Mouse (Mus musculus): Measurements from ENCODE around the gene Hfm1. TPM values are rescaled to one million over a fixed set of nuclear protein-coding genes. Genes with fewer than 3 reads are reported as not detected.

Hfm1 gene
- polyA plus RNA-seq, 1 experiment from 2014 or later = 1.6 TPM

GRCm38 (mm10) chr5:106826740-106827139, 99.4 kb downstream of the Hfm1 start:
- no peak overlapping the region for H3K9ac ChIP-seq (ENCODE audit: low read depth, low read length)
- H3K4me2 ChIP-seq = no peak overlapping the region

GRCm38 (mm10) chr5:106826044-106826443, 100.1 kb downstream of the Hfm1 start:
- H3K9me3 ChIP-seq (replicated peaks; ENCODE audit: control insufficient read depth, low read length) = no peaks in the 10 kb centered on the region
- H3K36me3 ChIP-seq (ENCODE audit: control insufficient read depth, insufficient read depth, low read length) = no peaks in the 10 kb centered on the region
- no peak overlapping the region for H3K4me3 ChIP-seq (ENCODE audit: low read depth, low read length)
- H3K9ac ChIP-seq (ENCODE audit: low read depth, low read length) = no peak overlapping the region
- no peak overlapping the region; the same call in 1 of the 2 replicates for H3K4me2 ChIP-seq
- H3K4me1 ChIP-seq (ENCODE audit: control insufficient read depth, insufficient read depth, low read length) = no peaks in the 10 kb centered on the region
- 61% methylated on average over 8 of the region's 8 CpGs for WGBS (ENCODE audit: insufficient replicate concordance)
- H3K27me3 ChIP-seq (ENCODE audit: control insufficient read depth, insufficient read depth, low read length) = no peaks in the 10 kb centered on the region
- no peak for ATAC-seq (replicated peaks; ENCODE audit: insufficient number of reproducible peaks, low FRiP score, low TSS enrichment)
- no peak overlapping the region for H3K27ac ChIP-seq (ENCODE audit: low read depth, low read length)

More at GRCm38 (mm10) chr5:106826740-106827139, 99.4 kb downstream of the Hfm1 start:
- Histone ChIP-seq H3K4me3 (ENCODE audit: low read depth, low read length) (no peak overlapping the region), H3K4me1 (ENCODE audit: control insufficient read depth, insufficient read depth, low read length) (no peaks in the 10 kb centered on the region), H3K9me3 (replicated peaks; ENCODE audit: control insufficient read depth, low read length) (no peaks in the 10 kb centered on the region), H3K27me3 (ENCODE audit: control insufficient read depth, insufficient read depth, low read length) (no peaks in the 10 kb centered on the region), H3K27ac (ENCODE audit: low read depth, low read length) (no peak overlapping the region), H3K36me3 (ENCODE audit: control insufficient read depth, insufficient read depth, low read length) (no peaks in the 10 kb centered on the region)
- ATAC-seq (replicated peaks; ENCODE audit: insufficient number of reproducible peaks, low FRiP score, low TSS enrichment) = no peak

- no peaks in the 10 kb centered on the region for H3K36me3 ChIP-seq (ENCODE audit: control insufficient read depth, insufficient read depth, low read length)
- H3K27me3 ChIP-seq (ENCODE audit: control insufficient read depth, insufficient read depth, low read length) = no peaks in the 10 kb centered on the region
- ATAC-seq (replicated peaks; ENCODE audit: insufficient number of reproducible peaks, low FRiP score, low TSS enrichment) = no peak
- no peak overlapping the region for H3K27ac ChIP-seq (ENCODE audit: low read depth, low read length)
- peak overlapping the region; percentile 37 for H3K4me3 ChIP-seq (ENCODE audit: low read depth, low read length)
- H3K4me2 ChIP-seq = peak overlapping the region; percentile 69
- no peaks in the 10 kb centered on the region for H3K9me3 ChIP-seq (replicated peaks; ENCODE audit: control insufficient read depth, low read length)
- H3K4me1 ChIP-seq (ENCODE audit: control insufficient read depth, insufficient read depth, low read length) = no peaks in the 10 kb centered on the region
- no peak overlapping the region for H3K9ac ChIP-seq (ENCODE audit: low read depth, low read length)
- WGBS (ENCODE audit: insufficient replicate concordance) = 16% methylated on average over 19 of the region's 19 CpGs
Observed at GRCm38 (mm10) chr5:106825301-106825853, 100.7 kb downstream of the Hfm1 start.

- Histone ChIP-seq H3K9ac (ENCODE audit: low read depth, low read length) (no peak overlapping the region), H3K4me3 (ENCODE audit: low read depth, low read length) (no peak overlapping the region), H3K27me3 (ENCODE audit: control insufficient read depth, insufficient read depth, low read length) (no peaks in the 10 kb centered on the region), H3K36me3 (ENCODE audit: control insufficient read depth, insufficient read depth, low read length) (no peaks in the 10 kb centered on the region), H3K9me3 (replicated peaks; ENCODE audit: control insufficient read depth, low read length) (no peaks in the 10 kb centered on the region), H3K4me2 (peak overlapping the region; percentile 69), H3K4me1 (ENCODE audit: control insufficient read depth, insufficient read depth, low read length) (no peaks in the 10 kb centered on the region), H3K27ac (ENCODE audit: low read depth, low read length) (no peak overlapping the region)
- ATAC-seq (replicated peaks; ENCODE audit: insufficient number of reproducible peaks, low FRiP score, low TSS enrichment) = no peak
- 78% methylated on average over 5 of the region's 5 CpGs for WGBS (ENCODE audit: insufficient replicate concordance)
Observed at GRCm38 (mm10) chr5:106824716-106825115, 101.4 kb downstream of the Hfm1 start.

GRCm38 (mm10) chr5:106819630-106820029, 106.5 kb downstream of the Hfm1 start:
- Histone ChIP-seq H3K27me3 (ENCODE audit: control insufficient read depth, insufficient read depth, low read length) (peaks cover 2% of the 10 kb centered on the region; the same call in 1 of the 2 replicates), H3K36me3 (ENCODE audit: control insufficient read depth, insufficient read depth, low read length) (no peaks in the 10 kb centered on the region), H3K9ac (ENCODE audit: low read depth, low read length) (no peak overlapping the region), H3K4me3 (ENCODE audit: low read depth, low read length) (no peak overlapping the region), H3K4me1 (ENCODE audit: control insufficient read depth, insufficient read depth, low read length) (no peaks in the 10 kb centered on the region), H3K4me2 (no peak overlapping the region), H3K9me3 (replicated peaks; ENCODE audit: control insufficient read depth, low read length) (no peaks in the 10 kb centered on the region), H3K27ac (ENCODE audit: low read depth, low read length) (no peak overlapping the region)
- 77% methylated on average over 8 of the region's 8 CpGs for WGBS (ENCODE audit: insufficient replicate concordance)
- ATAC-seq (replicated peaks; ENCODE audit: insufficient number of reproducible peaks, low FRiP score, low TSS enrichment) = no peak

GRCm38 (mm10) chr5:106815923-106816654, 110.0 kb downstream of the Hfm1 start:
- Histone ChIP-seq H3K27me3 (ENCODE audit: control insufficient read depth, insufficient read depth, low read length) (peaks cover 6% of the 10 kb centered on the region; the same call in 1 of the 2 replicates), H3K9me3 (replicated peaks; ENCODE audit: control insufficient read depth, low read length) (no peaks in the 10 kb centered on the region), H3K4me3 (ENCODE audit: low read depth, low read length) (no peak overlapping the region), H3K4me2 (peak overlapping the region; percentile 39), H3K27ac (ENCODE audit: low read depth, low read length) (no peak overlapping the region), H3K9ac (ENCODE audit: low read depth, low read length) (no peak overlapping the region), H3K4me1 (ENCODE audit: control insufficient read depth, insufficient read depth, low read length) (no peaks in the 10 kb centered on the region), H3K36me3 (ENCODE audit: control insufficient read depth, insufficient read depth, low read length) (no peaks in the 10 kb centered on the region)
- no peak for ATAC-seq (replicated peaks; ENCODE audit: insufficient number of reproducible peaks, low FRiP score, low TSS enrichment)
- 53% methylated on average over 15 of the region's 15 CpGs for WGBS (ENCODE audit: insufficient replicate concordance)

GRCm38 (mm10) chr5:106814611-106815010, 111.5 kb downstream of the Hfm1 start:
- WGBS (ENCODE audit: insufficient replicate concordance) = 64% methylated on average over 6 of the region's 6 CpGs
- ATAC-seq (replicated peaks; ENCODE audit: insufficient number of reproducible peaks, low FRiP score, low TSS enrichment) = no peak

GRCm38 (mm10) chr5:106803094-106803493, 123.0 kb downstream of the Hfm1 start:
- no peak overlapping the region for H3K4me3 ChIP-seq (ENCODE audit: low read depth, low read length)
- 3% methylated on average over 12 of the region's 12 CpGs for WGBS (ENCODE audit: insufficient replicate concordance)
- no peaks in the 10 kb centered on the region for H3K27me3 ChIP-seq (ENCODE audit: control insufficient read depth, insufficient read depth, low read length)
- H3K9ac ChIP-seq (ENCODE audit: low read depth, low read length) = no peak overlapping the region
- H3K27ac ChIP-seq (ENCODE audit: low read depth, low read length) = no peak overlapping the region
- H3K4me1 ChIP-seq (ENCODE audit: control insufficient read depth, insufficient read depth, low read length) = peaks cover 9% of the 10 kb centered on the region; the same call in 1 of the 2 replicates
- no peak for ATAC-seq (replicated peaks; ENCODE audit: insufficient number of reproducible peaks, low FRiP score, low TSS enrichment)
- no peaks in the 10 kb centered on the region for H3K36me3 ChIP-seq (ENCODE audit: control insufficient read depth, insufficient read depth, low read length)
- no peak overlapping the region for H3K4me2 ChIP-seq
- H3K9me3 ChIP-seq (replicated peaks; ENCODE audit: control insufficient read depth, low read length) = no peaks in the 10 kb centered on the region

More at GRCm38 (mm10) chr5:106814611-106815010, 111.5 kb downstream of the Hfm1 start:
- H3K4me3 ChIP-seq (ENCODE audit: low read depth, low read length) = no peak overlapping the region
- H3K9me3 ChIP-seq (replicated peaks; ENCODE audit: control insufficient read depth, low read length) = no peaks in the 10 kb centered on the region
- no peak overlapping the region for H3K27ac ChIP-seq (ENCODE audit: low read depth, low read length)
- H3K4me1 ChIP-seq (ENCODE audit: control insufficient read depth, insufficient read depth, low read length) = no peaks in the 10 kb centered on the region
- no peak overlapping the region for H3K9ac ChIP-seq (ENCODE audit: low read depth, low read length)
- peaks cover 6% of the 10 kb centered on the region; the same call in 1 of the 2 replicates for H3K27me3 ChIP-seq (ENCODE audit: control insufficient read depth, insufficient read depth, low read length)
- no peak overlapping the region for H3K4me2 ChIP-seq
- H3K36me3 ChIP-seq (ENCODE audit: control insufficient read depth, insufficient read depth, low read length) = no peaks in the 10 kb centered on the region
